Mouse (Mus musculus) heart, adult 2 months (tissue): ENCODE results near the gene Nceh1.

ENCODE experiments used
- CTCF ChIP-seq: fragments of 200-600 bp; IDR thresholded peaks from 2 replicates; pipeline ENCODE4 v1.8.1; 2022; ENCODE audit warnings: antibody characterized with exemption, mild to moderate bottlenecking, moderate library complexity
- EP300 ChIP-seq: fragments of 200-500 bp; IDR thresholded peaks from 2 replicates; pipeline ENCODE4 v1.6.1; 2011; ENCODE audit warnings: low read depth, low read length, control low read depth; ENCODE audit not compliant: insufficient read depth
- POLR2A ChIP-seq: fragments of 200-500 bp; IDR thresholded peaks from 2 replicates; pipeline ENCODE4 v1.6.1; 2011; ENCODE audit warnings: mild to moderate bottlenecking, low read depth, low read length, control low read depth; ENCODE audit not compliant: insufficient read depth

GRCm38 (mm10) chr3:27285072-27285471, 102.3 kb downstream of the Nceh1 start:
- TF ChIP-seq POLR2A: no peak
- TF ChIP-seq CTCF: no peak
- TF ChIP-seq EP300: peak; percentile 59; the same call in 1 of the 2 replicates
